Mouse (Mus musculus) embryonic facial prominence, embryonic 11.5 days (tissue): ENCODE results near the gene Muc5b. TPM values are rescaled to one million over a fixed set of nuclear protein-coding genes. Genes with fewer than 3 reads are reported as not detected.
"Not testable (repeated sequence)": the region's sequence is repeated elsewhere in the genome, so short reads cannot be mapped to it uniquely, and the experiment has no call there.

Experiments
- ATAC-seq: fragments of 200-750 bp; cut with Nextera tagmentation; replicated peaks from 2 replicates; pipeline ENCODE4 v1.8.0; 2017; ENCODE audit warnings: low read depth; ENCODE audit not compliant: insufficient number of reproducible peaks, low FRiP score, low TSS enrichment
- DNase-seq: peaks from one replicate; pipeline ENCODE4 v3.0.0-alpha.2; 2015; ENCODE audit warnings: low spot score
- H3K27ac ChIP-seq: fragments of 300-500 bp; sonication (generic); replicated peaks from 2 replicates; pipeline ENCODE4 v1.5.1; 2014; ENCODE audit warnings: mild to moderate bottlenecking, low read depth, low read length, control low read depth
- H3K27me3 ChIP-seq: fragments of 300-500 bp; sonication (generic); 2 replicates; pipeline ENCODE4 v1.6.1; 2014; ENCODE audit warnings: mild to moderate bottlenecking, low read length, moderate library complexity, mixed read lengths; ENCODE audit not compliant: control insufficient read depth, insufficient read depth
- H3K36me3 ChIP-seq: fragments of 300-500 bp; sonication (generic); replicated peaks from 2 replicates; pipeline ENCODE4 v1.6.1; 2014; ENCODE audit warnings: low read depth, mild to moderate bottlenecking, low read length, moderate library complexity, mixed read lengths; ENCODE audit not compliant: control insufficient read depth, insufficient read depth
- H3K4me1 ChIP-seq: fragments of 300-500 bp; sonication (generic); 2 replicates; pipeline ENCODE4 v1.6.1; 2014; ENCODE audit warnings: low read length, mixed read lengths; ENCODE audit not compliant: control insufficient read depth, insufficient read depth
- H3K4me2 ChIP-seq: fragments of 300-500 bp; sonication (generic); 2 replicates; pipeline ENCODE4 v1.6.1; 2014; ENCODE audit warnings: low read depth, mild to moderate bottlenecking, control low read depth, low read length, moderate library complexity
- H3K4me3 ChIP-seq: fragments of 300-500 bp; sonication (generic); 2 replicates; pipeline ENCODE4 v1.5.1; 2014; ENCODE audit warnings: low read depth, low read length, control low read depth
- H3K9ac ChIP-seq: fragments of 300-500 bp; sonication (generic); replicated peaks from 2 replicates; pipeline ENCODE4 v1.6.1; 2014; ENCODE audit warnings: mild to moderate bottlenecking, control low read depth, low read length
- H3K9me3 ChIP-seq: fragments of 300-500 bp; sonication (generic); replicated peaks from 2 replicates; pipeline ENCODE4 v1.6.1; 2016; ENCODE audit warnings: mild to moderate bottlenecking, low read length, inconsistent platforms, mixed read lengths; ENCODE audit not compliant: control insufficient read depth
- WGBS: fragments of 180-500 bp; shearing (Covaris S2); extraction: QIAGEN DNeasy Blood & Tissue Kit; methylation state at CpG from one replicate; pipeline ENCODE4 v1.1.7; 2014; 5-methylcytosine and 5-hydroxymethylcytosine counted together
- polyA plus RNA-seq: library from polyadenylated mRNA; unstranded; fragments of >200 nt; fragmentation: Nextera tagmentation; extraction: Ambion mirVana; gene quantifications from 2 replicates; pipeline ENCODE4 v1.2.1, GENCODE M21; 2014

The Muc5b gene
- polyA plus RNA-seq = not detected in 2 replicates

- H3K9ac ChIP-seq = no peak within 1 kb of the TSS
- ATAC-seq (no peak), DNase-seq (no peak)
- H3K9me3 ChIP-seq = no peaks in the 10 kb centered on the region
- H3K4me3 ChIP-seq = no peak within 1 kb of the TSS
- H3K27me3 ChIP-seq = no peaks in the 10 kb centered on the region
- H3K4me1 ChIP-seq = no peaks in the 10 kb centered on the region
- no peak within 1 kb of the TSS for H3K4me2 ChIP-seq
- no peaks in the 10 kb centered on the region for H3K36me3 ChIP-seq
- WGBS = 79% methylated on average over 5 of the region's 5 CpGs
- H3K27ac ChIP-seq = no peak within 1 kb of the TSS
Observed at GRCm38 (mm10) chr7:141838779-141839178, at the start of gene Muc5b. Muc5b (plus strand) TSS chr7:141839070.

- no peaks in the 10 kb centered on the region for H3K36me3 ChIP-seq
- ATAC-seq = no peak
Observed at GRCm38 (mm10) chr7:141794251-141794650, 44.6 kb upstream of the Muc5b start.

GRCm38 (mm10) chr7:141803206-141803605 lies 35.7 kb upstream of the Muc5b start:
- ATAC-seq (no peak), DNase-seq (no peak)
- Histone ChIP-seq H3K4me2 (no peak overlapping the region), H3K27ac (no peak overlapping the region), H3K4me1 (no peaks in the 10 kb centered on the region), H3K4me3 (no peak overlapping the region), H3K36me3 (no peaks in the 10 kb centered on the region), H3K9ac (no peak overlapping the region), H3K27me3 (no peaks in the 10 kb centered on the region), H3K9me3 (no peaks in the 10 kb centered on the region)
- 92% methylated on average over 7 of the region's 7 CpGs for WGBS

More at GRCm38 (mm10) chr7:141794251-141794650, 44.6 kb upstream of the Muc5b start:
- no peak overlapping the region for H3K4me2 ChIP-seq
- H3K27me3 ChIP-seq = no peaks in the 10 kb centered on the region
- no peak for DNase-seq
- no peaks in the 10 kb centered on the region for H3K4me1 ChIP-seq
- H3K9me3 ChIP-seq = no peaks in the 10 kb centered on the region
- WGBS = 94% methylated on average over 1 of the region's 1 CpGs
- no peak overlapping the region for H3K27ac ChIP-seq
- H3K9ac ChIP-seq = no peak overlapping the region
- no peak overlapping the region for H3K4me3 ChIP-seq

GRCm38 (mm10) chr7:141805384-141805783 lies 33.5 kb upstream of the Muc5b start:
- no peak overlapping the region for H3K9ac ChIP-seq
- 91% methylated on average over 7 of the region's 7 CpGs for WGBS
- H3K27ac ChIP-seq = no peak overlapping the region

GRCm38 (mm10) chr7:141807823-141808222 lies 31.0 kb upstream of the Muc5b start:
- not testable (repeated sequence) for ATAC-seq, H3K9ac ChIP-seq, H3K36me3 ChIP-seq, H3K9me3 ChIP-seq, DNase-seq, H3K4me3 ChIP-seq, H3K4me1 ChIP-seq, H3K4me2 ChIP-seq, H3K27ac ChIP-seq, H3K27me3 ChIP-seq
- no CpG with 5 or more reads among the region's 4 CpGs for WGBS

More at GRCm38 (mm10) chr7:141805384-141805783, 33.5 kb upstream of the Muc5b start:
- Histone ChIP-seq H3K4me3 (no peak overlapping the region), H3K4me2 (no peak overlapping the region), H3K4me1 (no peaks in the 10 kb centered on the region), H3K9me3 (no peaks in the 10 kb centered on the region), H3K36me3 (no peaks in the 10 kb centered on the region), H3K27me3 (no peaks in the 10 kb centered on the region)
- DNase-seq (no peak), ATAC-seq (no peak)

- not testable (repeated sequence) for H3K27ac ChIP-seq, H3K27me3 ChIP-seq, H3K4me2 ChIP-seq, H3K4me1 ChIP-seq, ATAC-seq, H3K36me3 ChIP-seq, H3K9ac ChIP-seq, H3K9me3 ChIP-seq, DNase-seq, H3K4me3 ChIP-seq
- no CpG with 5 or more reads among the region's 4 CpGs for WGBS
Observed at GRCm38 (mm10) chr7:141809933-141810332, 28.9 kb upstream of the Muc5b start.

- WGBS = 89% methylated on average over 4 of the region's 4 CpGs
- no peak overlapping the region for H3K9ac ChIP-seq
- H3K4me2 ChIP-seq = no peak overlapping the region
- no peak for ATAC-seq
- no peak overlapping the region for H3K4me3 ChIP-seq
- no peaks in the 10 kb centered on the region for H3K27me3 ChIP-seq
- no peaks in the 10 kb centered on the region for H3K36me3 ChIP-seq
- no peak overlapping the region for H3K27ac ChIP-seq
- DNase-seq = no peak
- no peaks in the 10 kb centered on the region for H3K4me1 ChIP-seq
- H3K9me3 ChIP-seq = no peaks in the 10 kb centered on the region
Observed at GRCm38 (mm10) chr7:141813321-141813720, 25.5 kb upstream of the Muc5b start.

- 85% methylated on average over 4 of the region's 4 CpGs for WGBS
- ATAC-seq (no peak), DNase-seq (no peak)
- Histone ChIP-seq H3K9ac (no peak overlapping the region), H3K36me3 (no peaks in the 10 kb centered on the region), H3K4me3 (no peak overlapping the region), H3K9me3 (no peaks in the 10 kb centered on the region), H3K4me1 (no peaks in the 10 kb centered on the region), H3K4me2 (no peak overlapping the region), H3K27ac (no peak overlapping the region), H3K27me3 (no peaks in the 10 kb centered on the region)
Observed at GRCm38 (mm10) chr7:141815361-141815760, 23.5 kb upstream of the Muc5b start.
